Mouse (Mus musculus) G1E (cell line): ENCODE measurements around the gene Zfp280b. TPM values are rescaled to one million over a fixed set of nuclear protein-coding genes. Genes with fewer than 3 reads are reported as not detected.
A peak's percentile ranks its signal among the peaks of the same experiment; 100 is the strongest.

ENCODE experiments used
- ATAC-seq: 2 replicates; pipeline ENCODE4 v1.8.0; 2016; ENCODE audit warnings: mild to moderate bottlenecking; ENCODE audit not compliant: insufficient number of reproducible peaks, poor library complexity, low FRiP score, severe bottlenecking; ENCODE audit errors: extremely low read depth
- DNase-seq: peaks from one replicate; pipeline ENCODE4 v3.0.0; 2012; ENCODE audit warnings: low spot score
- H3K27me3 ChIP-seq: 2 replicates; pipeline ENCODE4 v1.6.1; 2012; ENCODE audit warnings: mild to moderate bottlenecking, low read length, inconsistent platforms; ENCODE audit not compliant: insufficient read depth
- H3K36me3 ChIP-seq: replicated peaks from 2 replicates; pipeline ENCODE3; 2012; ENCODE audit warnings: mild to moderate bottlenecking, inconsistent platforms
- H3K4me1 ChIP-seq: 2 replicates; pipeline ENCODE4 v1.6.1; 2012; ENCODE audit warnings: low read depth, low read length, inconsistent platforms, mixed read lengths; ENCODE audit not compliant: insufficient read depth
- H3K4me3 ChIP-seq: 2 replicates; pipeline ENCODE4 v1.5.1; 2012; ENCODE audit warnings: low read depth, mild to moderate bottlenecking, inconsistent platforms, low read length, moderate library complexity, mixed read lengths
- H3K9me3 ChIP-seq: replicated peaks from 2 replicates; pipeline ENCODE4 v1.6.1; 2012; ENCODE audit warnings: inconsistent platforms
- CTCF ChIP-seq: IDR thresholded peaks from 2 replicates; pipeline ENCODE4 v1.5.1; 2012; ENCODE audit warnings: low read depth, low read length, inconsistent platforms, mixed read lengths
- GATA1 ChIP-seq: IDR thresholded peaks from 2 replicates; pipeline ENCODE4 v1.6.1; 2012; ENCODE audit warnings: borderline replicate concordance, low read length, inconsistent platforms, mixed read lengths
- GATA2 ChIP-seq: IDR thresholded peaks from 2 replicates; pipeline ENCODE4 v1.6.1; 2012; ENCODE audit warnings: low read depth, low read length, inconsistent platforms, borderline replicate concordance
- POLR2AphosphoS5 ChIP-seq: IDR thresholded peaks from 2 replicates; pipeline ENCODE4 v1.6.1; 2012; ENCODE audit warnings: low read depth, low read length, inconsistent platforms; ENCODE audit not compliant: insufficient replicate concordance
- TAL1 ChIP-seq: conservative IDR thresholded peaks from 2 replicates; pipeline ENCODE4 v1.6.1; 2012; ENCODE audit warnings: low read depth, low read length, inconsistent platforms, mixed read lengths
- polyA plus RNA-seq: library from polyadenylated mRNA; stranded (reverse); fragments of >175 nt; gene quantifications from 2 replicates; pipeline ENCODE4 v1.2.3, GENCODE M21; 2012
- total RNA-seq, 2 experiments: library from RNA; stranded (forward) in 1 of 2; stranded (reverse) in 1 of 2; fragments of 200-1000 nt in 1 of 2; fragments of >200 nt in 1 of 2; fragmentation: Nextera tagmentation in 1 of 2; gene quantifications; 2 replicates each; pipeline ENCODE4 v1.2.3; 2014 to 2017

Gene Zfp280b
- total and polyA plus RNA-seq, 3 experiments: 7.9 to 27.2 (median 11.3) TPM

- Histone ChIP-seq H3K27me3 (no peaks in the 10 kb centered on the region), H3K9me3 (no peaks in the 10 kb centered on the region), H3K36me3 (no peaks in the 10 kb centered on the region), H3K4me1 (peaks cover 22% of the 10 kb centered on the region), H3K4me3 (no peak overlapping the region)
- DNase-seq (no peak), ATAC-seq (no peak)
- no peak for TF ChIP-seq CTCF
- TF ChIP-seq TAL1: no peak
- TF ChIP-seq POLR2AphosphoS5: no peak
- TF ChIP-seq GATA1: no peak
- no peak for TF ChIP-seq GATA2
Observed at GRCm38 (mm10) chr10:76028396-76028795, 4.1 kb upstream of the Zfp280b start.

GRCm38 (mm10) chr10:76029276-76029675 lies 3.2 kb upstream of the Zfp280b start:
- H3K4me1 ChIP-seq: peaks cover 30% of the 10 kb centered on the region
- H3K9me3 ChIP-seq: no peaks in the 10 kb centered on the region
- ATAC-seq: no peak
- TF ChIP-seq CTCF (no peak), GATA1 (no peak), POLR2AphosphoS5 (no peak), GATA2 (no peak), TAL1 (no peak)
- H3K27me3 ChIP-seq: no peaks in the 10 kb centered on the region
- DNase-seq: no peak
- H3K4me3 ChIP-seq: no peak overlapping the region
- H3K36me3 ChIP-seq: peaks cover 3% of the 10 kb centered on the region

DNA sequence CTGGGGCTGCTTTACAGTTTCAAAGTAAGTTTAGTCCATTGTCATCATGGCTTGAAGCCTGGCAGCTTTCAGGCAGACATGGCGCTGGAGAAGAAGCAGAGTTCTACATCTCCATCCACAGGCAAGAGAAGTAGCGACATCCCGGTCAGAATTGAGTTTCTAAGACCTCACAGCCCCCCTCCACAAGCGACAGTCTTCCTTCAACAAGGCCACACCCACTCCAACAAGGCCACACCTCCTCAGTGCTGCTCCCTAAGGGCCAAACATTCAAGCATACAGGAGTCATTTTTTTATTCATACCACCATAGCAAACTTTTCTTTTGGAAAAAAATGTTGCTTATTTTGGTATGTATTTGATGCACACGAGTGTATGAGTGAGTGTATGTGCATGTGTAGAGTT lies 2.0 kb upstream of the Zfp280b start:
- H3K27me3 ChIP-seq: no peaks in the 10 kb centered on the region

DNA sequence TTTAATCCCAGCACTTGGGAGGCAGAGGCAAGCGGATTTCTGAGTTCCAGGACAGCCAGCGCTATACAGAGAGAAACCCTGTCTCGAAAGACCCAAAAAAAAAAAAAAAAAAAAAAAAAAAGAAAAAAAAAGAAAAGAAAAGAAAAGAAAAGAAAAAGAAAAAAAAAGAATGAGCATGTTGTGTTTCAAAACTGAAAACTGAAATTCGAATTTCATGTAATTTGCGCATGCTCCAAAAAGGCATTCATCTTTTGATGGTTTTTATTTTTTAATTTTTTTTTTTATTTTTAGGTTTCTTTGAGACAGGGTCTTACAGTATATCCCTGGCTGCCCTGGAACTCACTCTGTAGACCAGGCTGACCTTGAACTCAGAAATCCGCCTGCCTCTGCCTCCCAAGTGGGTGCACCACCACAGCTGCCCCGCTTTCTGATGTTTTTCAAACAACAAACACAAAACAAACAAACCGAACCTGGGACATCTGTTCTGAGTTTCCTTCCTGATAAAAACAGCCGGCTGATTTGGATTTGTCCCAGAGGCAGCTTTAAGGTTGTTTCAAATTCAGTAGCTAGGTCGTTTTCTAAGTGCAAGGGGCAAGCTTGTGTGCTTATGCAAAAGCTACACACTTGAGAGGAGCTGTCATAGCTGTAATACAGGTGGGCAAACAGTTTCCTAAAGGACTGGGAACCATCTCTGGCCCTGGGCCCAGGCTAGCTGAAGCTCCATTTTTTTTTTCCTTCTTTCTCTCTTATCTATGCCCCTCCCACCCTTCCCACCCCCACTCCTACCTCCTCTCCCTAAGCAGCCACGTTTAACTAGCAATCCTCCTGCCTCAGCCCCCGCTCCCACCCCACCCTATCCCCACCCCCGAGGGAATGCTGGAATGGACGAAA lies 694 bp upstream of the Zfp280b start:
- no peak for DNase-seq
- H3K4me1 ChIP-seq: peaks cover 31% of the 10 kb centered on the region

More for the DNA sequence above, 2.0 kb upstream of the Zfp280b start:
- no peak for ATAC-seq
- no peak for DNase-seq
- Histone ChIP-seq H3K36me3 (peaks cover 10% of the 10 kb centered on the region), H3K4me1 (peaks cover 31% of the 10 kb centered on the region), H3K4me3 (no peak overlapping the region), H3K9me3 (no peaks in the 10 kb centered on the region)
- TF ChIP-seq POLR2AphosphoS5: no peak
- no peak for TF ChIP-seq CTCF
- TF ChIP-seq GATA1: no peak
- no peak for TF ChIP-seq TAL1
- TF ChIP-seq GATA2: no peak

GRCm38 (mm10) chr10:76033119-76033455 lies 637 bp downstream of the Zfp280b start:
- no peaks in the 10 kb centered on the region for H3K27me3 ChIP-seq
- DNase-seq (no peak), ATAC-seq (no peak)
- TF ChIP-seq POLR2AphosphoS5 (no peak), CTCF (no peak), GATA2 (no peak), TAL1 (no peak), GATA1 (no peak)
- H3K36me3 ChIP-seq: peaks cover 30% of the 10 kb centered on the region
- peaks cover 29% of the 10 kb centered on the region for H3K4me1 ChIP-seq
- H3K9me3 ChIP-seq: no peaks in the 10 kb centered on the region
- H3K4me3 ChIP-seq: peak overlapping the region; percentile 81

More for the DNA sequence above, 694 bp upstream of the Zfp280b start:
- H3K4me3 ChIP-seq: peak overlapping the region; percentile 81
- H3K27me3 ChIP-seq: no peaks in the 10 kb centered on the region
- 0 out of 2 replicates have a peak, but pooled peaks have one; percentile 9 for ATAC-seq
- H3K36me3 ChIP-seq: peaks cover 17% of the 10 kb centered on the region
- no peaks in the 10 kb centered on the region for H3K9me3 ChIP-seq
- TF ChIP-seq POLR2AphosphoS5 (no peak), GATA1 (no peak), GATA2 (no peak), TAL1 (no peak), CTCF (no peak)

GRCm38 (mm10) chr10:76034001-76034600 lies 1.7 kb downstream of the Zfp280b start:
- DNase-seq (no peak), ATAC-seq (no peak)
- Histone ChIP-seq H3K36me3 (peaks cover 40% of the 10 kb centered on the region), H3K27me3 (no peaks in the 10 kb centered on the region), H3K9me3 (no peaks in the 10 kb centered on the region), H3K4me3 (no peak overlapping the region), H3K4me1 (peaks cover 28% of the 10 kb centered on the region)
- TF ChIP-seq GATA1 (no peak), CTCF (no peak), GATA2 (no peak), TAL1 (no peak), POLR2AphosphoS5 (no peak)
